Mouse (Mus musculus) kidney, postnatal 36 days (tissue): ENCODE measurements at regions not wholly inside any gene's neighbourhood (a gene's known extent, or its start where the extent isn't known, plus 50 kb on each side); places are given as distances from the start of the nearest gene placed in this dataset.

Experiments used
- DNase-seq, 2 experiments: peaks; one replicate each; pipeline ENCODE4 v3.0.0; 2021 to 2022; ENCODE audit warnings: mixed read lengths in 2 of 2

- DNase-seq = no peak
Measured at GRCm38 (mm10) chrX:163302697-163303096, 246.8 kb downstream of the Grpr start.

- DNase-seq = no peak
Measured at GRCm38 (mm10) chrX:163301045-163301444, 248.4 kb downstream of the Grpr start.

GRCm38 (mm10) chrX:163296956-163297628 lies 252.4 kb downstream of the Grpr start:
- no peak for DNase-seq

DNA sequence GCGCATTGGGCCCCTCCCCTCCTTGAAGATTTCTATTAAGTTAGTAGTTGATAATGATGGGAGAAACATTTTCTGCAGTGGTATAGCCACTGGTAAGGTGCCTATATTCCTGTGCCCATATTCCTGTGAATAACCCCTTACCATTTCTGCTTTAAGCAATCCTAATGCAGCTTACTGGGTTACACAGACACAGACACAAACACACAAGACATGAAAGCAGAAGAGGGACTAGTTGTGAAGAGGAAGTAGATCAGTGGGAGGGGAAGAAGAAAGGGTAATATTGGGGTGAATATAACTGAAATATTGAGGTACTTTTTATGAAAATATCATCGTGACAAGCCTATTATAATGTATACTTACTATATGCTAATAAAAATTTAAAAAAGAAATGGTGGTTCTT lies 288.2 kb downstream of the Grpr start:
- DNase-seq = no peak

GRCm38 (mm10) chrX:163253048-163253447 lies 288.6 kb upstream of the S100g start:
- no peak for DNase-seq

DNA sequence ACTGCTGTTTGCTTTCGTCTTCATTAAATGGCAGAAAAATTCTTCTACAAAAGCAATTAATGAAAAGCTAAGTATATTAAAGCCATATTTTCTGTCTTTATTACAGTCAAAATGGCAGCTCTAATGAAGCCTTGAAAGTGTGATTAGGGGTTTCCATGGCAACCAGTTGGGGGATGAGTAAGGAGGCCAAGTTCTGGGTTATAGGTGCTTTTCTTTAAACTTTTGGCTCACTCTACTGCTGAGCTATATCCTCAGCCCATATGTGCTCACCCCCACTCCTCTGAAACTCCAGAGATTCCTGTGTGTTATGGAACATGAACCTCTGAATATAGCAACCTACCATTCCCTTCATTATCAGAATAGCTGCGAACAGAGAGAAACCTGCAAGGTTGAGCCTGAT lies 240.9 kb upstream of the S100g start:
- DNase-seq = no peak

- DNase-seq = no peak
Measured at GRCm38 (mm10) chrX:163203446-163203845, 239.0 kb upstream of the S100g start.

GRCm38 (mm10) chrX:163181588-163181987 lies 217.2 kb upstream of the S100g start:
- DNase-seq = peak in 1 of 2 experiments; percentile 38

GRCm38 (mm10) chrX:163164810-163165209 lies 200.4 kb upstream of the S100g start:
- no peak for DNase-seq

DNA sequence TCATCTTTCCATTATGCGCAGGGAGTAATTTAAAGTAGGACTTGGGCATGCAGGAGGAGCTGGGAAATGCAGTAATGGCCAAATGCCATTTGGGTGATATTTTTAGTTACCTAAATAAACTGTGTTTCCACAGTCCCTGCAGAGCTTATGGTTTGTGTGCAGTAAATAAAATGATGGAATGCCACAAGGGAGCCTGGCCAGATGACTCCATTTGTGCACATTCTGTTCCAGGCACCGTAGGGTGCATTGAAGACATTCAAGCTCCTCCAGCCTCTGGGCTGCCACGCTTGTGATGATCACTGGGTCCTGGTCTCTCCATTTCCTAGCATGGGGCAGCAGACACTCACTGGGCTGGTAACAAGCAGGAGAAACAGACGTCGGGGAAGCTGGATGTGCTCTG lies 190.9 kb upstream of the S100g start:
- DNase-seq = no peak

DNA sequence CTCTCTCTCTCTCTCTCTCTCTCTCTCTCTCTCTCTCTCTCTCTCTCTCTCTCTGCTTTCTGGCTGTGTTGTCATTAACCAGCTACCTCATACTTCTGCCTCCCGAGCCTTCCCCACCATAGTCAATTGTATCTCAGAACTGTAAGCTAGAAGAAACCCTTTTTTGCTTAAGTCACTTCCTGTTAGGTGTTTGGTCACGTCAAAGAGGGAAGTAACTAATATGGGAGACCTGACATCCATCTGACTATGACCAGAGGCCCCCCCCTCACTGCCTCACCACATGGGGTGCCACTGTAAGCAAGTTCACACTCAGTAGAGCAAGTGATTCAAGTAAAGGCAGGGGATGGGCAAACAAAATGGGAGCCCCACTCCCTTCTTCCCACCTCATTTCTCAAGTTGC lies 187.6 kb upstream of the S100g start:
- no peak for DNase-seq

GRCm38 (mm10) chrX:163144475-163144874 lies 180.1 kb upstream of the S100g start:
- DNase-seq = no peak

GRCm38 (mm10) chrX:163139475-163139874 lies 175.1 kb upstream of the S100g start:
- no peak for DNase-seq

GRCm38 (mm10) chrX:163128626-163129025 lies 164.2 kb upstream of the S100g start:
- DNase-seq = no peak

DNA sequence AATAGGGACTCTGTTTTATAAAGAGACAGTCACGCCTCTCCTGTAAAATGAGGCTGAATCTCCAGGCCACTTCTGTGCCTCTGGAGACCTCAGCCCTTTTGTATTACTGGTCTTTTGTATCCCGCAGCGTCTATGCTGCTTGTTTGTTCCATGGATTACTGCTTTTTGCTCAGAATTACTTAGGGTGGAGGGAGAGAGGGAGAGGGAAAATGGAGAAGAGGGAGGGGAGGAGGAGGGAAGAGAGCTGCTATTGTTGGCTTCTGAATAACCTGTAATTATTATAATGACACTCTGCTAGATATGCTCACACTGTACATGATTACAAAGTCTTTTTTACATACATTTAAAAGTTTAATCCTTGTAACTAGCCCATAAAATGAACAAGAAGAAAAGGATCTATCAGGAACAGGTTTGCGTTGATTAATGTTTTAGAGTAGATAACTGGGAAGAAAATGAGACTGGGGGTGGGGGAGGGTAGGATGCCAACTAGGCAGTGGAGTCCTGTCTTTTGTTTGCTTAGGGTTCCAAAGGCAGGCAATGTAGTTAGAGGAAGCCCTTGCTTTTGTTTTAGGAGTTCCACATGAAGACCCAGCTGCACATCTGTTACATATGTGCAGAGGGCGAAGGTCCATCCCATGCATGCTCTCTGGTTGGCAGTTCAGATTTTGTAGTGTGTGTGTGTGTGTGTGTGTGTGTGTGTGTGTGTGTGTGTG lies 153.4 kb upstream of the S100g start:
- no peak for DNase-seq

GRCm38 (mm10) chrX:163117237-163117636 lies 152.8 kb upstream of the S100g start:
- no peak for DNase-seq

- DNase-seq = no peak
Measured at GRCm38 (mm10) chrX:163095026-163095765, 130.8 kb upstream of the S100g start.
